Mouse (Mus musculus): Measurements from ENCODE around the gene Pex5. TPM values are rescaled to one million over a fixed set of nuclear protein-coding genes. Genes with fewer than 3 reads are reported as not detected.

Pex5 gene
- polyA plus RNA-seq, 1 experiment from 2014 or later, result 39.1 TPM

DNA sequence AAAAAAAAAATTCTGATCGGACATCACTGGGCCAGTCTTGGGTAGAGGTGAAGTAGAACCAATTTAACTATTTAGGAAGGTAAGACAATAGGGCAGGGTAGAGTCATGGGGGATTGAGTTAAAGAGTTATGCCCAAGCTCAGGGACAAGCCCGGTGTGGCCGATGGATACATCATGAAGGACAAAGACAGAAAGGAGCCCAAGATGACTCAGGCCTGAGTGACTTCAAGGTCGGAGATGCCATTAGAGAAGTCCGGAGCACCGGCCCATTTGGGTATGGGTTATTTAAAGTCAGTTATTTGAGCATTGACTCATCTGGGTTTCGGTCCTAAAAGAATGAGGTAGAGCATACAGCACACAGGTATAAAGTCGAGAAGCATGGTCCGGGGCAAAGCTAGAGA is 31.6 kb upstream of the Pex5 start:
- Histone ChIP-seq H3K27ac (no peak overlapping the region), H3K4me1 (no peaks in the 10 kb centered on the region), H3K4me2 (no peak overlapping the region), H3K4me3 (no peak overlapping the region), H3K27me3 (no peaks in the 10 kb centered on the region), H3K36me3 (no peaks in the 10 kb centered on the region), H3K9ac (no peak overlapping the region), H3K9me3 (no peaks in the 10 kb centered on the region)
- WGBS, result 92% methylated on average over 9 of the region's 9 CpGs
- ATAC-seq (ENCODE audit: borderline replicate concordance, extremely low read depth, low FRiP score, low TSS enrichment), result no peak

DNA sequence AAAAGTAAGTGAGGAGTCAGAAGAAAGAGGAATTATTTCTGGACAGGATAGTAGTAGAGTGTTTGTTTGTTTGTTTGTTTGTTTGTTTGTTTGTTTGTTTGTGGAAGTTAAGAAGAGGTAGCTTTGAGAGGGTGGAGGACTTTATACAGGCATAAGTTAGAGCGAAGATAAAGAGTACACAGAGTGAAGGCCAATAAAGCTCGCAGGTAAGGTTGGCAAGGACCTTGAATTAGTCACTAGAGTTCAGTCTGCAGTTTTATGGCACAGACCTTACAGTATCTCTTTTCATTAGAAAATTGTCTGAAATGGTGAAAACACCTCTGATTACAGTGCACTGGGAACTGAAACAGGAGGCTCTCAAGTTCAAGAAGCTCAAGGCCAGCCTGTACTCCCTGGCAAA is 31.2 kb upstream of the Pex5 start:
- H3K4me1 ChIP-seq, result no peaks in the 10 kb centered on the region
- H3K36me3 ChIP-seq, result no peaks in the 10 kb centered on the region
- WGBS, result 86% methylated on average over 2 of the region's 2 CpGs

DNA sequence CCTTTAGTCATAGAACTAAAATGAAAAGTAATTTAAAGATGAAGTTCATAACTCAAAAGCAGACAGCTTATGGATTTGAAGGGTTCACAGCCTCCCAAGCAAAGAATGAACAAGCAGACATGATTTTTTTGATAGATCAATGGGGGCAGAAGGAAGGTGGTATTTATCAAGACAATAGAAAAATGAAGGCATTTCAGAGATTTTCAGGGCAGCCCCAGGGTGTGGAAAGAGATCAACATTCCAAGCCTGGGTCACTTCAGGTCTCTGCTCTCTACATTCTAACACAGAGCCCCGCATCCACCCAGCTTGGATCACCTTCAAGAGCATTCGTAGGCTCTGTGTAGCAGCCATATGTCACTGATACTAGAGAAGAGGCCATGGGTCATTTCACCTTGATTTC is 28.5 kb upstream of the Pex5 start:
- H3K9me3 ChIP-seq, result no peaks in the 10 kb centered on the region
- H3K27ac ChIP-seq, result no peak overlapping the region
- H3K4me1 ChIP-seq, result no peaks in the 10 kb centered on the region
- 79% methylated on average over 2 of the region's 2 CpGs for WGBS
- no peaks in the 10 kb centered on the region for H3K36me3 ChIP-seq
- no peak overlapping the region for H3K9ac ChIP-seq
- no peaks in the 10 kb centered on the region for H3K27me3 ChIP-seq
- no peak overlapping the region for H3K4me2 ChIP-seq
- no peak for ATAC-seq (ENCODE audit: borderline replicate concordance, extremely low read depth, low FRiP score, low TSS enrichment)
- no peak overlapping the region for H3K4me3 ChIP-seq

More for the DNA sequence above, 31.2 kb upstream of the Pex5 start:
- no peaks in the 10 kb centered on the region for H3K9me3 ChIP-seq
- ATAC-seq (ENCODE audit: borderline replicate concordance, extremely low read depth, low FRiP score, low TSS enrichment), result no peak
- no peaks in the 10 kb centered on the region for H3K27me3 ChIP-seq
- H3K27ac ChIP-seq, result no peak overlapping the region
- H3K4me2 ChIP-seq, result no peak overlapping the region
- no peak overlapping the region for H3K4me3 ChIP-seq
- no peak overlapping the region for H3K9ac ChIP-seq

DNA sequence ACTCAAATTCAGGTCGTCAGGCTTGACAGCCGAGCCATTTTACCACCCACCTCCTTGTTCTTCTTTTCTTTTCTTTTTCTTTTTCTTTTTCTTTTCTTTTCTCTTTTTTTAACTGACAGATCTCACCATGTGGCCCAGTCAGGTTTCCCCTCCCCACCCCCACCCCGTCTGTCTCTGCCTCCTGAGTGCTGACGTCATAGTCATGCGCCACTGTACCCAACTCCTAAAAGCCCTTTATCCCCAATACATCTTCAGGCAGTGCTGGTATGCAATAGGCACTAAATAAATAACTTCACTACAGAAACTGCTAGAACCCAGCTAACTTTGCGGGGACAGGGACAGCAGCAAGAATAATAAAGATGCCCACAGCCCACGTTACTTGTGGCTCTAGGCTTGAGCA is 21.4 kb upstream of the Pex5 start:
- Histone ChIP-seq H3K4me2 (no peak overlapping the region), H3K27me3 (no peaks in the 10 kb centered on the region), H3K36me3 (no peaks in the 10 kb centered on the region), H3K4me3 (no peak overlapping the region), H3K9me3 (no peaks in the 10 kb centered on the region), H3K27ac (no peak overlapping the region), H3K4me1 (no peaks in the 10 kb centered on the region), H3K9ac (no peak overlapping the region)
- no peak for ATAC-seq (ENCODE audit: borderline replicate concordance, extremely low read depth, low FRiP score, low TSS enrichment)
- 72% methylated on average over 7 of the region's 7 CpGs for WGBS

DNA sequence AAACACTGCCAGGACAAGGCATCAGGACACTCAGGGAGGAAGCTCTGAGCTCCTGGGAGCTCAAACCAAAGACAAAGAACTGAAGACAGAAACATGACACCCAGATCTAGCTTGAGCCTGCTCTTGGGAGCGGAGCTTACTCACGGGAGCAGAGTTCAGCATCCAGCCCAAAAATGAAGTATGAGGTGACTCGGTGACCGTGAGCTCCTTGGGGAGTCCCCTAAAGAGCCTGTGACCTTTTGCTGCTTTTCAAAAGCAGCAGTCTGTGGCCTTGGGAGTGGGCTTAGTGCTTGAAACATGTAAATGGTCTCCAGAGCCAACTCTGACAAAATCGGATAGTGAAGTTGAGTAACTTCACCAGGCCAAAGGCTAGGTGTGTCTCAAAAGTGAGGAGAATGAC is 20.3 kb upstream of the Pex5 start:
- H3K4me3 ChIP-seq, result no peak overlapping the region
- no peak for ATAC-seq (ENCODE audit: borderline replicate concordance, extremely low read depth, low FRiP score, low TSS enrichment)
- H3K9me3 ChIP-seq, result no peaks in the 10 kb centered on the region
- 59% methylated on average over 5 of the region's 5 CpGs for WGBS
- no peaks in the 10 kb centered on the region for H3K27me3 ChIP-seq
- H3K4me1 ChIP-seq, result no peaks in the 10 kb centered on the region
- no peak overlapping the region for H3K4me2 ChIP-seq
- H3K27ac ChIP-seq, result no peak overlapping the region
- no peaks in the 10 kb centered on the region for H3K36me3 ChIP-seq
- H3K9ac ChIP-seq, result no peak overlapping the region

DNA sequence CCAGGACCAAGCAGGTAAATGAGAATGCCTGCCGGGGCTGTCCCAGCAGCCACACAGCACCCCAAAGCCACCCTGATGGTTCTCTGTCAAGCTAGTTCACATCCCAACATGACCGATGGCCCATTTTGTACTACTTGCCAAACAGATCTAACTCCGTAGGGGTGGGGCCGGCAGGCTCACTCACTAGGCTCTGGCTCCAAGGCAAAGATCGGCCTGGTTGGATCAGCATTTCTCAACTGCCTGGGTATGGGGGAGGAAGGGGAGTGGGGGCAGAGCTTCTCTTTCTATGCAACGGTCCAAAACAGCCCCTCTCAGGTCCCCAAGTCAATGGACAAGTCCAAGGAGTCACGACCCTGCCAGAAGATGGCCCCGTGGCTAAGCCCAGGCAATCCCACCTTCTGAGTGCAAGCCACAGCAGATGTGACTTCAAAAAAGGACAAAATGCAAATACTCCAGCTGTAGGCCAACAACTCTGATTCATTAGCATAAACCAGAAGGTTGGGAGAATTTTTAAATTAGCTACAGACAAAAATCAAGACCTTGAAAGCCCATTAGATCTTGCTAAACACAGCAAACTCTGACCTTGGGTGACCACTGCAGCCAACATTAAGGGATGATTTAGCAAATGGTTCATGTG is 18.9 kb upstream of the Pex5 start:
- no peaks in the 10 kb centered on the region for H3K36me3 ChIP-seq
- H3K27me3 ChIP-seq, result no peaks in the 10 kb centered on the region
- no peak overlapping the region for H3K27ac ChIP-seq
- no peak overlapping the region for H3K4me2 ChIP-seq
- H3K4me3 ChIP-seq, result no peak overlapping the region
- WGBS, result 82% methylated on average over 8 of the region's 8 CpGs
- no peak overlapping the region for H3K9ac ChIP-seq
- no peaks in the 10 kb centered on the region for H3K9me3 ChIP-seq
- H3K4me1 ChIP-seq, result no peaks in the 10 kb centered on the region
- ATAC-seq (ENCODE audit: borderline replicate concordance, extremely low read depth, low FRiP score, low TSS enrichment), result no peak

DNA sequence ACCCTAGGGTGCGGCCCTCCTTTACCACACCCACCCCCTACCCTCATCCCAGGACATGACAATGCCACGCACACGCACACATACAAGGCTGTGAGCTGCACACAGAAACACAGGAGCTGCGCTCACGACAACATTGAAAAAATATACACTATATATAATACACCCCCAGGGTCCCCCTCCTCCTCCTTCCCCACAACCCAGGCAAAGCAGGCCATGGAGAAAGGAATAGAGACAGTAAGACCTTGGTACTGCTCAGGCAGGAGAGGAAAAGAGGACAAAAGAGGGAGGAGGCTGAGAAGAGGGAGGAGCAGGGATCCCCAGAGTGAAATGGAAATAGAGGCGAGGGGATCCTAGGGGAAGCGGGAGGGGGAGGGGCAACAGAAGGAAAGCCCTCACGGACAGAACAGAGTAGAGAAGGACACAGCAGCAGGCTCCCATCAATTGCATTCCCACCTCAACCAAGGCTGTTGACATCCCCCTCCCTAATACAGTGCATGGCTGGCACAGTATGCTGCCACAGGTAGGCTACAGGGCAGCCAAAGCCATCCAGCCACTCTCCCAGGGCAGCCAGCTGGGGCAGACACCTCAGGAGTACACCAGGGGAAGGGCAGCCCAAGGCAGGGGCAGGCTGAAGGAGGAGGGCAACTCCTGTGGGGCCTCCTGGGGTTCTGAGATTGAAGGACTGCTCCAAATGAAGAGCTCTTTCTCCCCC is 16.1 kb upstream of the Pex5 start:
- ATAC-seq (ENCODE audit: borderline replicate concordance, extremely low read depth, low FRiP score, low TSS enrichment), result no peak
- no peak overlapping the region for H3K4me3 ChIP-seq
- no peak overlapping the region for H3K4me2 ChIP-seq
- WGBS, result 51% methylated on average over 8 of the region's 8 CpGs
- no peak overlapping the region for H3K9ac ChIP-seq
- H3K4me1 ChIP-seq, result no peaks in the 10 kb centered on the region
- no peaks in the 10 kb centered on the region for H3K36me3 ChIP-seq
- no peak overlapping the region for H3K27ac ChIP-seq
- no peaks in the 10 kb centered on the region for H3K27me3 ChIP-seq
- no peaks in the 10 kb centered on the region for H3K9me3 ChIP-seq

DNA sequence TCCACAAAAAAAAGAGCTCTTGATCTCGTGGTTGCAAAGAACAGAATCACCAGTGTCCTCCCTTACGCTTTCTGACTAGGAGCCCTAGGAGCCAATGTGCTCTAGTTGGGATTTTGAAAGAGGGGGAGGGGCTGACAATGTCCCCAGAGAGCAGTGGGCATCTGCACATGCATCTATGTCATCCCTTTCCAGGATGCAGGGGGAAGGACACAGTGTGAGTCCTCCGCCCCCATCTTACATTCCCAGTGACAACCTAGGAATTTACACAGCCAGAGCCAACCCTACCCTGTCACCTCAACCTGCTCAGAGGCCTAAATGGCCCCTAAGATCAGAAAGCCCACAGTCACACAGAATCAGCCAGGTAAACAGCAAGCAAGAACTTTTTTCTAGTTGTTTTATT is 15.5 kb upstream of the Pex5 start:
- H3K36me3 ChIP-seq, result no peaks in the 10 kb centered on the region
- 75% methylated on average over 3 of the region's 3 CpGs for WGBS
- H3K9me3 ChIP-seq, result no peaks in the 10 kb centered on the region
- no peaks in the 10 kb centered on the region for H3K4me1 ChIP-seq
- H3K4me3 ChIP-seq, result no peak overlapping the region
- no peak overlapping the region for H3K9ac ChIP-seq
- H3K4me2 ChIP-seq, result no peak overlapping the region
- no peak for ATAC-seq (ENCODE audit: borderline replicate concordance, extremely low read depth, low FRiP score, low TSS enrichment)
- H3K27me3 ChIP-seq, result no peaks in the 10 kb centered on the region
- no peak overlapping the region for H3K27ac ChIP-seq

DNA sequence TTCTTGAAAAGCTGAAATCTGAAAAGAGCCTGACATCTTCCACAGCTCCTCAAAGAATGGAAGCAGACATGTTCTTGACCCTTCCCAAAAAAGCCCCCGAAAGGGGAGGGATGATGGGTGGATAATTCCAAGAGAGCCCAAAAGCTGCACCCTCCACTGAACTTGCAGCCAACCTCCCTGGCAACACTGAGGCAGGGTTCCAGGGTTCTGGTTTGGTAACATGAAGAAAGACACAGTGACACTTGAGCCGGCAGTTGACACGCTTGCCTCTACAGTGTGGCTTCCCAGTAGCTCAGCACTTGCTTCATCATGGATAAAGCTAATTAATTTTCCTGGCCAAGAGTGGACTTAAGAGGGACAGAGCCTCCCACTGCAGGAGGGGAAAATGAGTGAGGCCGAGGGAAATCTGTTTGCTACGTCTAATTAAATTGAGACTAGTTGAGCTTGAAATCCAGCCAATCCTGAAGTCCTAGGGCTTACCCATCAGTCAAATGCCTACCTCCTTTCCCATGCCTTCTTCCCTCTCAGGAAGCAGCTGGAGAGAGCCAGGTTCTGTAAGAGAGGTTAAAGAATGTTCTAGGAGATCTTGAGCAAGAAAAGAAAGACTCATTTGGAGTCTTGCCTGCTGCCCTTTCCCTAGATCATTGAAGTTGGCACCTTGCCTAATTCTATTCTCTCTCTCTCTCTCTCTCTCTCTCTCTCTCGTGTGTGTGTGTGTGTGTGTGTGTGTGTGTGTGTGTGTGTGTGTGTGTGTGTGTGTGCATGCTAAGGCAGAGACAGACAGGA is 13.1 kb upstream of the Pex5 start:
- no peak overlapping the region for H3K27ac ChIP-seq
- H3K4me1 ChIP-seq, result no peaks in the 10 kb centered on the region
- no peaks in the 10 kb centered on the region for H3K36me3 ChIP-seq
- H3K27me3 ChIP-seq, result no peaks in the 10 kb centered on the region
- WGBS, result 49% methylated on average over 5 of the region's 6 CpGs
- no peak overlapping the region for H3K4me3 ChIP-seq
- no peak overlapping the region for H3K9ac ChIP-seq
- H3K4me2 ChIP-seq, result no peak overlapping the region
- no peak for ATAC-seq (ENCODE audit: borderline replicate concordance, extremely low read depth, low FRiP score, low TSS enrichment)
- H3K9me3 ChIP-seq, result no peaks in the 10 kb centered on the region

DNA sequence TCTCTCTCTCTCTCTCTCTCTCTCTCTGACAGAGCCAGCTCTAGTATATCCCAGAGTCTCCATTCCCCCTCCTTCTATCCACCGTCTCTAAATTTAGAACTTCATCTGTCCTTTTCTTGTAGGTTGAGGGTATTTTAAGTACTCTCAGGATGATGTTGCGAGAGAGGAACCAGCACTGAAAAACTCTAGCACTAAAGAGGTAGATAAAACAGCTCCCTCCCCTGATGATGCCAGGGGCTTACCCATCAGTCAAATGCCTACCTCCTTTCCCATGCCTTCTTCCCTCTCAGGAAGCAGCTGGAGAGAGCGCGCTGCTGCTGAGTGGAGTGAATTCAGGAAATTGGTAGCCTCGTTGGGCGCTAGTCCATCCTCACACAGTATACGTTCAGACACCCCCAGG is 12.4 kb upstream of the Pex5 start:
- no peaks in the 10 kb centered on the region for H3K9me3 ChIP-seq
- H3K4me2 ChIP-seq, result no peak overlapping the region
- no peak overlapping the region for H3K9ac ChIP-seq
- no peaks in the 10 kb centered on the region for H3K27me3 ChIP-seq
- H3K27ac ChIP-seq, result no peak overlapping the region
- no peak for ATAC-seq (ENCODE audit: borderline replicate concordance, extremely low read depth, low FRiP score, low TSS enrichment)
- no peak overlapping the region for H3K4me3 ChIP-seq
- no peaks in the 10 kb centered on the region for H3K36me3 ChIP-seq
- WGBS, result 63% methylated on average over 7 of the region's 7 CpGs
- H3K4me1 ChIP-seq, result no peaks in the 10 kb centered on the region

DNA sequence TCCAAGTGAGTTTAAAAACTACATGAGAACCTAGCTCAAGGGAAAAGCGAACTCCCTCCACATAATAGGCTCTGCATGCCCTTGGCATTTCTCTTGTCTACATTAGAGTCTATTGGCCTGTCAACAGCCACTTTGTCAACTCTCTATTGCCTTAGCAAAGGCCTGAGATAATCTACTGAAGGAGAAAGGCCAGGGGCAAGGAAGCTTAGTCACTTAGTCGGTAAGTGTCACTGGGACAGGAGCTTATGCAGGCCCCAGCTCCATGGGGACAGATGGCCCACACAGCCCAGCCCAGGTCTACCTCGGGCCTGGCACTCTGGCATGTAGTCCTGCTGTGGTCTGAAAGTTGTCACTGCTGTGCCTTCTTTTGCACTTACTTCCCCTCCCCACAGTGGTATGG is 11.7 kb upstream of the Pex5 start:
- 40% methylated on average over 3 of the region's 3 CpGs for WGBS
- H3K9ac ChIP-seq, result no peak overlapping the region
- H3K36me3 ChIP-seq, result no peaks in the 10 kb centered on the region
- H3K27ac ChIP-seq, result no peak overlapping the region
- no peak overlapping the region for H3K4me2 ChIP-seq
- no peaks in the 10 kb centered on the region for H3K4me1 ChIP-seq
- no peak for ATAC-seq (ENCODE audit: borderline replicate concordance, extremely low read depth, low FRiP score, low TSS enrichment)
- no peaks in the 10 kb centered on the region for H3K9me3 ChIP-seq
- no peak overlapping the region for H3K4me3 ChIP-seq
- H3K27me3 ChIP-seq, result no peaks in the 10 kb centered on the region

DNA sequence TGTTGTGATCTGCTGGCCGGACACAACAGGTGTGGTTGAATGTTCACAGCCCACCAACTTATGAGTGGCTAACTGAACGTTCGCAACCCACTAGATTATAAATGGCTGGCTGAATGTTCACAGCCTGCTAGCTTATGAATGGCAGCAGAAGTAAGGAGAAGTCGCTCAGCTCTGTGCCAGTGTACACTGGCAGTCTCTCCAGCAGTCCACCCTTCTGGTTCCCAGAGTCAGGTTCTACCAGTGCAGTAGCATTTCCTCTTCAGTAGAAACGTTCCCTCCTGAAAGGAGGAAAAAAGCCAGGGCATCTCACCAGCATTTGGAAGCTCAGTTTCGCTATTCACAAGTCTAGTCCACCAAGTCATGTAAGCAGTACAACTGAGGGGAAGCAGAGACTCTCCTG is 10.7 kb upstream of the Pex5 start:
- no peak for ATAC-seq (ENCODE audit: borderline replicate concordance, extremely low read depth, low FRiP score, low TSS enrichment)
- Histone ChIP-seq H3K4me1 (no peaks in the 10 kb centered on the region), H3K4me2 (no peak overlapping the region), H3K4me3 (no peak overlapping the region), H3K36me3 (no peaks in the 10 kb centered on the region), H3K9me3 (no peaks in the 10 kb centered on the region), H3K27me3 (no peaks in the 10 kb centered on the region), H3K9ac (no peak overlapping the region), H3K27ac (no peak overlapping the region)
- whole genome bisulfite sequencing, result 64% methylated on average over 6 of the region's 6 CpGs

Measured in lung, embryonic 15.5 days (tissue).